Mouse (Mus musculus) kidney, embryonic 14.5 days (tissue): ENCODE measurements around the gene Rnft1. TPM values are rescaled to one million over a fixed set of nuclear protein-coding genes. Genes with fewer than 3 reads are reported as not detected.
"Not testable (repeated sequence)": the region's sequence is repeated elsewhere in the genome, so short reads cannot be mapped to it uniquely, and the experiment has no call there.

Experiments
- ATAC-seq: fragments of 200-750 bp; cut with Nextera tagmentation; 2 replicates; pipeline ENCODE4 v1.8.0; 2017; ENCODE audit warnings: moderate number of reproducible peaks, mild to moderate bottlenecking, moderate TSS enrichment, moderate library complexity; ENCODE audit not compliant: low FRiP score, low TSS enrichment
- H3K27ac ChIP-seq: fragments of 300-500 bp; sonication (generic); 2 replicates; pipeline ENCODE4 v1.5.1; 2014; ENCODE audit warnings: low read depth, mild to moderate bottlenecking, low read length, moderate library complexity, mixed read lengths
- H3K27me3 ChIP-seq: fragments of 300-500 bp; sonication (generic); 2 replicates; pipeline ENCODE4 v1.6.1; 2014; ENCODE audit warnings: mild to moderate bottlenecking, low read length; ENCODE audit not compliant: control insufficient read depth, insufficient read depth
- H3K36me3 ChIP-seq: fragments of 300-500 bp; sonication (generic); 2 replicates; pipeline ENCODE4 v1.6.1; 2014; ENCODE audit warnings: low read length, mixed read lengths; ENCODE audit not compliant: control insufficient read depth, insufficient read depth
- H3K4me1 ChIP-seq: fragments of 300-500 bp; sonication (generic); 2 replicates; pipeline ENCODE4 v1.6.1; 2014; ENCODE audit warnings: low read length, mixed read lengths; ENCODE audit not compliant: control insufficient read depth, insufficient read depth
- H3K4me2 ChIP-seq: fragments of 300-500 bp; sonication (generic); replicated peaks from 2 replicates; pipeline ENCODE4 v1.6.1; 2014; ENCODE audit warnings: low read depth, mild to moderate bottlenecking, low read length
- H3K4me3 ChIP-seq: fragments of 300-500 bp; sonication (generic); 2 replicates; pipeline ENCODE4 v1.5.1; 2014; ENCODE audit warnings: mild to moderate bottlenecking, low read length
- H3K9ac ChIP-seq: fragments of 300-500 bp; sonication (generic); 2 replicates; pipeline ENCODE4 v1.6.1; 2014; ENCODE audit warnings: low read depth, mild to moderate bottlenecking, low read length, moderate library complexity
- H3K9me3 ChIP-seq: fragments of 300-500 bp; sonication (generic); 2 replicates; pipeline ENCODE4 v1.6.1; 2016; ENCODE audit warnings: low read length; ENCODE audit not compliant: control insufficient read depth
- WGBS: fragments of 180-500 bp; shearing (Covaris S2); extraction: QIAGEN DNeasy Blood & Tissue Kit; methylation state at CpG from one replicate; pipeline ENCODE4 v1.1.7; 2014; 5-methylcytosine and 5-hydroxymethylcytosine counted together
- polyA plus RNA-seq: library from polyadenylated mRNA; unstranded; fragments of >200 nt; fragmentation: Nextera tagmentation; extraction: Ambion mirVana; gene quantifications from 2 replicates; pipeline ENCODE4 v1.2.1, GENCODE M21; 2014

Rnft1 gene
- 33.0 and 39.0 TPM in 2 replicates for polyA plus RNA-seq

GRCm38 (mm10) chr11:86484101-86484868, at the start of gene Rnft1:
Gene Rnft1, plus strand, starts transcription at chr11:86484657.
- H3K9me3 ChIP-seq, result no peaks in the 10 kb centered on the region
- peak within 1 kb of the TSS; percentile 73 for H3K4me2 ChIP-seq
- ATAC-seq, result peak; percentile 99
- under 1% methylated on average over 62 of the region's 68 CpGs for WGBS
- peak within 1 kb of the TSS; percentile 69 for H3K9ac ChIP-seq
- no peaks in the 10 kb centered on the region for H3K27me3 ChIP-seq
- peaks cover 8% of the 10 kb centered on the region for H3K4me1 ChIP-seq
- H3K36me3 ChIP-seq, result no peaks in the 10 kb centered on the region
- peak within 1 kb of the TSS; percentile 71 for H3K4me3 ChIP-seq
- peak within 1 kb of the TSS; percentile 82 for H3K27ac ChIP-seq

DNA sequence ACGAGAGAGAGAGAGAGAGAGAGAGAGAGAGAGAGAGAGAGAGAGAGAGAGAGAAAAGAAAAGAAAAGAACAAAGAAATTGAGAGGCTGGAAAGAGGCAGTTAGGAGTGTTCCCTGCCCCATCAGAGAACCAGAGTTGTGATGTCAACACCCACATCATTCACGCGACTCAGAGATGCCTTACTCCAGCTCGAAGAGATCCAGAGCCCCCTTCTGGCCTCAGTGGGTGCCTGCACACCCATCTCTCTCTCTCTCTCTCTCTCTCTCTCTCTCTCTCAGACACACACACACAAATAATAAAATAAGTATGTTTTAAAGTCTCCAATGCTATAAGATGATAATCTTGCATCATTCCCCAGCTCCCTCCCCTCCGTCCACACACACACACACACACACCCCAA, 47.6 kb upstream of the Rnft1 start:
- 34% methylated on average over 5 of the region's 5 CpGs for WGBS
- Histone ChIP-seq H3K4me1 (no peaks in the 10 kb centered on the region), H3K27me3 (no peaks in the 10 kb centered on the region), H3K27ac (no peak overlapping the region), H3K36me3 (no peaks in the 10 kb centered on the region), H3K9me3 (no peaks in the 10 kb centered on the region), H3K4me3 (no peak overlapping the region), H3K9ac (no peak overlapping the region), H3K4me2 (no peak overlapping the region)
- ATAC-seq, result no peak

DNA sequence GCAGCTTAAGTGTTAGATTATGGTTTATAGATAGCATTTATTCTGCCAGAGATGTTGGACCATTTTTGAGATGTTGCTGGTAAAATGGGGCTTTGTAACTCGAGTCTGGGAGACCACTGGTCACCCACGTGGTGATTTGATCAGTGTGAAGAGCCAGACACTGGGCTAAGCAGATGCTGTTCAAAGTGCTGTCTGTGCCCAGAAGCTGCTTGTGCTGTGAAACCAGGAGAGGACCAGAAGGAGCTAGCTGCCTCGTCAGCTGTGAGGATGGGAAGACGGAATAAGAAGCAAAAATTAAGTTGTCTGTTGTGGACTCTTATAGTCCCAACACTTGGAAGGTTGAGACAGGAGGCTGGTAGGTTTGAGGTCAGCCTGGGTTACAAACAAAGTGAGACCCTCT, 46.2 kb upstream of the Rnft1 start:
- Histone ChIP-seq H3K9me3 (no peaks in the 10 kb centered on the region), H3K27me3 (no peaks in the 10 kb centered on the region), H3K27ac (no peak overlapping the region), H3K4me3 (no peak overlapping the region), H3K36me3 (no peaks in the 10 kb centered on the region), H3K9ac (no peak overlapping the region), H3K4me2 (no peak overlapping the region), H3K4me1 (no peaks in the 10 kb centered on the region)
- ATAC-seq, result no peak
- 37% methylated on average over 4 of the region's 4 CpGs for WGBS

DNA sequence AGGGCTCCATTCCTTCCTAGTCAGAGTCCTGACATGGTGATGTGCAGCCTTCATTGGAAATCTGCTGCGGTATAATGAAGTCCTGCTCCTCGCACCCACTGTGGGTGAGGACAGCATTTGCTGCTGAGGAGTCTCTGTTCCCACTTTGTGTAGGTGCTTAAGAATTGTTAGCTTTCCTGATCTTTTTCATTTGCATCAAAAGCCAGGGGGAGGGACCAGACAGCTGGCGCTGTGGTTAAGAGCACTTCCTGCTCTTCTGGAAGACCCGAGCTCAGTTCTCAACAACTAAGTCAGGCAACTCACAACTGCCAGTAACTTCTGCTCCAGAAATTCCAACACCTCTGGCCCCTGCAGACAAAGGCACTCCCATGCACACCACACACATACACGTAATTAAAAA, 43.7 kb upstream of the Rnft1 start:
- H3K27me3 ChIP-seq, result no peaks in the 10 kb centered on the region
- WGBS, result 72% methylated on average over 5 of the region's 5 CpGs
- H3K4me2 ChIP-seq, result no peak overlapping the region
- no peak overlapping the region for H3K4me3 ChIP-seq
- H3K36me3 ChIP-seq, result no peaks in the 10 kb centered on the region
- H3K9ac ChIP-seq, result no peak overlapping the region
- no peaks in the 10 kb centered on the region for H3K4me1 ChIP-seq
- H3K27ac ChIP-seq, result no peak overlapping the region
- no peaks in the 10 kb centered on the region for H3K9me3 ChIP-seq
- ATAC-seq, result no peak

DNA sequence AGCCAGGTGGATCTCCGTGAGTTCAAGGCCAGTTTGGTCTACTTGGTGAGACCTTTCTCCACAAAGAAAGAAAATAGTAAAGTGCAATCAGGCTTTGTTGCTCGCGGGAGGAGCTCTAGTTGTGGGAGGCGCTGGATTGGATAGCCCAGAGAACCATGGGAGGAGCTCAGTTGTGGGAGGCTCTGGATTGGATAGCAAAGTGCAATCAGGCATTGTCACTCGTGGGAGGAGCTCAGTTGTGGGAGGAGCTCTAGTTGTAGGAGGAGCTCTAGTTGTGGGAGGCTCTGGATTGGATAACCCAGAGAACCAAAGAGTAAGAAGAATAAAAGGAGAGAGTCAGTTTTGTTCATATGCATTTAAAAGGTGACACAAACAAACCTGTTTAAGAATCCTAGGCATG, 30.5 kb upstream of the Rnft1 start:
- H3K9me3 ChIP-seq, result no peaks in the 10 kb centered on the region
- no peaks in the 10 kb centered on the region for H3K4me1 ChIP-seq
- H3K27me3 ChIP-seq, result no peaks in the 10 kb centered on the region
- H3K4me2 ChIP-seq, result no peak overlapping the region
- H3K27ac ChIP-seq, result no peak overlapping the region
- 94% methylated on average over 5 of the region's 5 CpGs for WGBS
- H3K36me3 ChIP-seq, result no peaks in the 10 kb centered on the region
- no peak overlapping the region for H3K9ac ChIP-seq
- no peak for ATAC-seq
- H3K4me3 ChIP-seq, result no peak overlapping the region

GRCm38 (mm10) chr11:86457545-86457944, 26.9 kb upstream of the Rnft1 start:
- H3K9ac ChIP-seq, result no peak overlapping the region
- H3K9me3 ChIP-seq, result no peaks in the 10 kb centered on the region
- no peak overlapping the region for H3K4me2 ChIP-seq
- no peak overlapping the region for H3K4me3 ChIP-seq
- H3K36me3 ChIP-seq, result no peaks in the 10 kb centered on the region
- 88% methylated on average over 6 of the region's 6 CpGs for WGBS
- ATAC-seq, result no peak
- H3K27me3 ChIP-seq, result no peaks in the 10 kb centered on the region
- no peak overlapping the region for H3K27ac ChIP-seq
- no peaks in the 10 kb centered on the region for H3K4me1 ChIP-seq

- ATAC-seq, result no peak
- Histone ChIP-seq H3K9ac (no peak overlapping the region), H3K27ac (no peak overlapping the region), H3K4me3 (no peak overlapping the region), H3K4me2 (no peak overlapping the region), H3K9me3 (no peaks in the 10 kb centered on the region), H3K27me3 (no peaks in the 10 kb centered on the region), H3K36me3 (no peaks in the 10 kb centered on the region), H3K4me1 (no peaks in the 10 kb centered on the region)
- 92% methylated on average over 6 of the region's 6 CpGs for WGBS
Measured at GRCm38 (mm10) chr11:86458866-86459265, 25.6 kb upstream of the Rnft1 start.

GRCm38 (mm10) chr11:86462579-86462978, 21.9 kb upstream of the Rnft1 start:
- no peak overlapping the region for H3K9ac ChIP-seq
- no peak overlapping the region for H3K27ac ChIP-seq
- H3K9me3 ChIP-seq, result no peaks in the 10 kb centered on the region
- ATAC-seq, result no peak
- H3K4me3 ChIP-seq, result no peak overlapping the region
- H3K27me3 ChIP-seq, result no peaks in the 10 kb centered on the region
- H3K4me2 ChIP-seq, result no peak overlapping the region
- H3K4me1 ChIP-seq, result no peaks in the 10 kb centered on the region
- H3K36me3 ChIP-seq, result no peaks in the 10 kb centered on the region

DNA sequence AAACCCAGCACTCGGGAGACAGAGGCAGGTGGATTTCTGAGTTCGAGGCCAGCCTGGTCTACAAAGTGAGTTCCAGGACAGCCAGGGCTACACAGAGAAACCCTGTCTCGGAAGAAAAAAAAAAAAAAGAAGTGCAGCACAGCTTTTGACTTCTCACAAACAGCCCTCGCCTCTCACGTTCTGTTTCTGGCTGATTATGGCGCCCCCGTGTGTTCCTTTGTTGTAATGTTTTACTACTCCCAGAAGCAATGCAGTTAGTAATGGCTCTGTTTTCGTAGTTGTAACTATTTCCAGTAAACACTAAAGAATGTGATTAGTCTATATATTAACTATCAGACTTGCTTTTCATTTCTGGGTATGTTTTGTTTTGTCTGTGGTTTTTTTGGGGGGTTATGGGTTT, 20.2 kb upstream of the Rnft1 start:
- not testable (repeated sequence) for H3K36me3 ChIP-seq, H3K4me1 ChIP-seq, H3K9me3 ChIP-seq, H3K27me3 ChIP-seq, H3K4me3 ChIP-seq, H3K9ac ChIP-seq, H3K27ac ChIP-seq, H3K4me2 ChIP-seq
- WGBS, result 20% methylated on average over 7 of the region's 8 CpGs
- ATAC-seq, result 0 out of 2 replicates have a peak, but pooled peaks have one; percentile 32
